Mouse (Mus musculus) forebrain, embryonic 14.5 days (tissue): ENCODE measurements around the gene Limd1. TPM values are rescaled to one million over a fixed set of nuclear protein-coding genes. Genes with fewer than 3 reads are reported as not detected.
A peak's percentile ranks its signal among the peaks of the same experiment; 100 is the strongest.

Source experiments
- ATAC-seq: fragments of 200-750 bp; cut with Nextera tagmentation; 2 replicates; pipeline ENCODE4 v1.8.0; 2017; ENCODE audit warnings: mild to moderate bottlenecking, moderate library complexity
- DNase-seq: peaks from one replicate; pipeline ENCODE4 v3.0.0-alpha.2; 2015; ENCODE audit warnings: low spot score
- H3K27ac ChIP-seq: fragments of 300-500 bp; sonication (generic); 2 replicates; pipeline ENCODE4 v1.5.1; 2014; ENCODE audit warnings: low read depth, mild to moderate bottlenecking, control low read depth, low read length, moderate library complexity
- H3K27me3 ChIP-seq: fragments of 300-500 bp; sonication (generic); replicated peaks from 2 replicates; pipeline ENCODE4 v1.6.1; 2014; ENCODE audit warnings: low read length, control low read depth, mixed read lengths; ENCODE audit not compliant: control insufficient read depth, insufficient read depth
- H3K36me3 ChIP-seq: fragments of 300-500 bp; sonication (generic); 2 replicates; pipeline ENCODE4 v1.6.1; 2014; ENCODE audit warnings: low read length, control low read depth; ENCODE audit not compliant: control insufficient read depth, insufficient read depth
- H3K4me1 ChIP-seq: fragments of 300-500 bp; sonication (generic); 2 replicates; pipeline ENCODE4 v1.6.1; 2014; ENCODE audit warnings: antibody characterized with exemption, low read length, control low read depth; ENCODE audit not compliant: control insufficient read depth, insufficient read depth
- H3K4me2 ChIP-seq: fragments of 300-500 bp; sonication (generic); 2 replicates; pipeline ENCODE4 v1.6.1; 2014; ENCODE audit warnings: mild to moderate bottlenecking, control low read depth, low read length
- H3K4me3 ChIP-seq: fragments of 300-500 bp; sonication (generic); 2 replicates; pipeline ENCODE4 v1.5.1; 2014; ENCODE audit warnings: low read depth, low read length, control low read depth
- H3K9ac ChIP-seq: fragments of 300-500 bp; sonication (generic); 2 replicates; pipeline ENCODE4 v1.6.1; 2014; ENCODE audit warnings: mild to moderate bottlenecking, low read length, control low read depth, moderate library complexity
- H3K9me3 ChIP-seq: fragments of 300-500 bp; sonication (generic); replicated peaks from 2 replicates; pipeline ENCODE4 v1.6.1; 2016; ENCODE audit warnings: low read length, control low read depth, mixed read lengths; ENCODE audit not compliant: control insufficient read depth
- WGBS: fragments of 180-500 bp; shearing (Covaris S2); extraction: QIAGEN DNeasy Blood & Tissue Kit; methylation state at CpG from one replicate; pipeline ENCODE4 v1.1.7; 2014; 5-methylcytosine and 5-hydroxymethylcytosine counted together
- polyA plus RNA-seq: library from polyadenylated mRNA; unstranded; fragments of >200 nt; fragmentation: Nextera tagmentation; extraction: Ambion mirVana; gene quantifications from 2 replicates; pipeline ENCODE4 v1.2.1, GENCODE M21; 2014

Limd1 gene
- polyA plus RNA-seq, 1 experiment from 2014 or later = 23.1 TPM

DNA sequence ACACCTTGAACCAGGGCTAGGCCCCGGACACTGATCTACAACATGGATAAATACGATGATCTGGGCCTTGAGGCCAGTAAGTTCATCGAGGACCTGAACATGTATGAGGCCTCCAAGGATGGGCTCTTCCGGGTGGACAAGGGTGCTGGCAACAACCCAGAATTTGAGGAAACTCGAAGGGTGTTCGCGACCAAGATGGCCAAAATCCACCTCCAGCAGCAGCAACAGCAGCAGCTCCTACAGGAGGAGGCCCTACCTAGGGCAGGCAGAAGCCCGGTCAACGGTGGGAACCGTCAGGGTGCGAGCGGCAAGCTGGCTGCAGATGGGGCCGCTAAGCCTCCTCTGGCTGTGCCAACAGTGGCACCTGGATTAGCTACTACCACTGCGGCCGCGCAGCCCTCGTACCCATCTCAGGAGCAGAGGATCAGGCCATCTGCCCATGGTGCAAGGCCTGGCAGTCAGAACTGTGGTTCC, 727 bp downstream of the Limd1 start:
- peak overlapping the region; percentile 57 for H3K4me3 ChIP-seq
- ATAC-seq = peak; percentile 37
- H3K9me3 ChIP-seq = no peaks in the 10 kb centered on the region
- peak overlapping the region; percentile 68 for H3K4me2 ChIP-seq
- 0 out of 2 replicates have a peak overlapping the region, but pooled peaks have one; percentile 14 for H3K27ac ChIP-seq
- H3K36me3 ChIP-seq = no peaks in the 10 kb centered on the region
- DNase-seq = peak; percentile 20
- WGBS = 15% methylated on average over 17 of the region's 17 CpGs
- H3K4me1 ChIP-seq = peaks cover 16% of the 10 kb centered on the region
- peak overlapping the region; percentile 74 for H3K9ac ChIP-seq
- H3K27me3 ChIP-seq = no peaks in the 10 kb centered on the region

GRCm38 (mm10) chr9:123479876-123480252, 1.4 kb downstream of the Limd1 start:
- WGBS = 86% methylated on average over 8 of the region's 8 CpGs
- Histone ChIP-seq H3K4me2 (peak overlapping the region; percentile 68), H3K36me3 (no peaks in the 10 kb centered on the region), H3K4me3 (peak overlapping the region; percentile 57), H3K27ac (no peak overlapping the region), H3K4me1 (peaks cover 16% of the 10 kb centered on the region), H3K9me3 (no peaks in the 10 kb centered on the region), H3K27me3 (no peaks in the 10 kb centered on the region), H3K9ac (peak overlapping the region; percentile 74; the same call in 1 of the 2 replicates)
- no peak for ATAC-seq
- no peak for DNase-seq

DNA sequence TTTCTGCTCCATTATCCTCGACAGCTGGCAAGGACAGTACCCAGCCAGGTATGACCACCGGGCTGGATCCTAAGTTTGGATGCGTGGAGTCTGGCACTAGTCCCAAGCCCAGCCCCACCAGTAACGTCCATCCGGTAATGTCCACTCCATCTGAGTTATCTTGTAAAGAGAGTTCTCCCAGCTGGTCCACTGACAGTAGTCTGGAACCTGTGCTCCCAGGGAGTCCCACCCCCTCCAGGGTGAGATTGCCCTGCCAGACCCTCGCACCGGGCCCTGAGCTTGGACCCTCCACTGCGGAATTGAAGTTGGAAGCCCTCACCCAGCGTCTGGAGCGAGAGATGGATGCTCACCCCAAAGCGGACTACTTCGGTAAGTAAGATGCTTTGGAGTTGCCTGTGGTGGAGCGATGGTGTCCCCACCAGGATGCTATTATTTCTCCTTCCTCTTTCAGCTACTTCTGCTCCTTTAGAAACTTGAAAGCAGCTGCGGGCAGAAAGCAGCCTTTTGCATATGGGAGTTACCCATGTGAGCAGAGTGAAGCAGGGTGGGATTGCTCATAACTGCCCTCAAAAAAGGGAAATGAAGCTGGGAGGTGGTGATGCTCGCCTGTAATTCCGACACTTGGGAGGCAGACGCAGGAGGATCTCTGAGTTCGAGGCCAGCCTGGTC, 1.9 kb downstream of the Limd1 start:
- Histone ChIP-seq H3K4me3 (peak overlapping the region; percentile 57; the same call in 1 of the 2 replicates), H3K27ac (no peak overlapping the region), H3K27me3 (no peaks in the 10 kb centered on the region), H3K9me3 (no peaks in the 10 kb centered on the region), H3K4me2 (peak overlapping the region; percentile 68), H3K9ac (no peak overlapping the region; the same call in 1 of the 2 replicates), H3K36me3 (no peaks in the 10 kb centered on the region), H3K4me1 (peaks cover 16% of the 10 kb centered on the region)
- WGBS = 77% methylated on average over 18 of the region's 18 CpGs
- DNase-seq = no peak
- ATAC-seq = no peak

DNA sequence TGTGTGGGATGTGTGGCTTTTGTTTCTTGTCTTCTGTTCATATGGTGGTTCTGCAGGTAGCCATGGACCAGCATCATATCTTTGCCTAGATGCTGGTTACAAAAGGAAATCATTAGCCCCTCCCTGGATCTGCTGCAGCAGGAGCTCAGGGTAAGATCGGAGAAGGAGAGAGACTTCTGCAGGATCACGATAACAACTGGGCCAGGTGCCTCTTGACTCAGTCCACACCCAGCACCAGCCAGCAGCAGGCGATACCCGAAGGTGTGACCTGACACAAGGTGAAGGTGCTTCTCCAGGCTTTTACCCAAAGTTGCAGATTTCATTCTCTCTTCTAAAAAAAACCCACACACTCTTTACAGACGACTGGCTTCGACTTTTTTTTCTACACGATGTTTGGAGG, 2.6 kb downstream of the Limd1 start:
- WGBS = 78% methylated on average over 7 of the region's 7 CpGs
- ATAC-seq = no peak
- Histone ChIP-seq H3K4me2 (peak overlapping the region; percentile 68), H3K27ac (no peak overlapping the region), H3K4me3 (no peak overlapping the region), H3K36me3 (no peaks in the 10 kb centered on the region), H3K9ac (no peak overlapping the region), H3K27me3 (no peaks in the 10 kb centered on the region), H3K9me3 (no peaks in the 10 kb centered on the region), H3K4me1 (peaks cover 16% of the 10 kb centered on the region)
- no peak for DNase-seq

DNA sequence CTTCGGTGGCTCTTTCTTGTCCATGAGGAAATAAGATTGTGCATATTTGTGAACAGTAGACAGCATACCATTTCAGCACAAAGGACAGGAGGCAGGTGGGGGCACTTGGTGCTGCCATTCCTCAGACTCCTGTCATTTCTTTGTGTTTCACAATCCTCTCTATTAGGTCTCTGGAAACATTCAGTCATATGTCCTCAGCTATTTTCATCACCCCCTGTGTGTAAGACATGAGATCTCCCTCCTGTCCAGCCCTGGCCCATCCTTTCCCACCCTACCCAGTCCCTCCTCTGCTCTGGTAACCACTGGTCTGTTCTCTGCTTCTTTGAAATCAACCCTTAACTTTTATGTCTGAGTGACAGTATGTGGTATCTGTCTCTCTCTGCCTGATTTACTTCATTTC, 5.1 kb downstream of the Limd1 start:
- H3K4me2 ChIP-seq = no peak overlapping the region
- no peaks in the 10 kb centered on the region for H3K36me3 ChIP-seq
- no peak overlapping the region for H3K9ac ChIP-seq
- no peaks in the 10 kb centered on the region for H3K27me3 ChIP-seq
- no peak for DNase-seq
- peaks cover 16% of the 10 kb centered on the region for H3K4me1 ChIP-seq
- no peak for ATAC-seq
- H3K4me3 ChIP-seq = no peak overlapping the region
- H3K9me3 ChIP-seq = no peaks in the 10 kb centered on the region
- 96% methylated on average over 1 of the region's 1 CpGs for WGBS
- no peak overlapping the region for H3K27ac ChIP-seq

- DNase-seq = no peak
- H3K9ac ChIP-seq = no peak overlapping the region
- no peaks in the 10 kb centered on the region for H3K27me3 ChIP-seq
- no peak for ATAC-seq
- H3K4me1 ChIP-seq = peaks cover 13% of the 10 kb centered on the region
- no peak overlapping the region for H3K4me2 ChIP-seq
- H3K27ac ChIP-seq = no peak overlapping the region
- WGBS = 96% methylated on average over 3 of the region's 3 CpGs
- H3K9me3 ChIP-seq = no peaks in the 10 kb centered on the region
- no peak overlapping the region for H3K4me3 ChIP-seq
- no peaks in the 10 kb centered on the region for H3K36me3 ChIP-seq
These were observed 6.3 kb downstream of the Limd1 start for GRCm38 (mm10) chr9:123484830-123485229.

DNA sequence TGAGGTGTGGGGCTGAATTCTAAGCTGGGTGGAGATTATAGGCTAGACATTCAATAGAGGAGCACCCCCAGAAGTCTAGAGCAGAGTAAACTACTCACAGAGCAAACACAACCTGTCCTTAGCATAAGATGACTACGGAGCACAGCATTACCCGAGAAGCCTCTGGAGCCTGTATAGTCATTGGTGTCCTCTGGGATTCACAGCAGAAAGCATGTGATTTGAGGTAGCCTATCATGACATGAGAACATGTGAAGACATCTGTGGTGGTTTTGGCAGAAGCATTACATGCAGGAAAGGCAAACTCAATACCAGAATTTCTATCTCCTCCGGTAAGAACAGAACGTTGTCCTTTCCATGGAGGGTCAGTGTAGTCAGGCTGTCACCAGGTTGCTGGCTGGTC, 7.1 kb downstream of the Limd1 start:
- no peak overlapping the region for H3K4me3 ChIP-seq
- ATAC-seq (no peak), DNase-seq (no peak)
- no peak overlapping the region for H3K9ac ChIP-seq
- no peak overlapping the region for H3K27ac ChIP-seq
- H3K9me3 ChIP-seq = no peaks in the 10 kb centered on the region
- H3K4me2 ChIP-seq = no peak overlapping the region
- WGBS = 93% methylated on average over 4 of the region's 4 CpGs
- H3K27me3 ChIP-seq = no peaks in the 10 kb centered on the region
- peaks cover 6% of the 10 kb centered on the region; the same call in 1 of the 2 replicates for H3K4me1 ChIP-seq
- H3K36me3 ChIP-seq = no peaks in the 10 kb centered on the region

DNA sequence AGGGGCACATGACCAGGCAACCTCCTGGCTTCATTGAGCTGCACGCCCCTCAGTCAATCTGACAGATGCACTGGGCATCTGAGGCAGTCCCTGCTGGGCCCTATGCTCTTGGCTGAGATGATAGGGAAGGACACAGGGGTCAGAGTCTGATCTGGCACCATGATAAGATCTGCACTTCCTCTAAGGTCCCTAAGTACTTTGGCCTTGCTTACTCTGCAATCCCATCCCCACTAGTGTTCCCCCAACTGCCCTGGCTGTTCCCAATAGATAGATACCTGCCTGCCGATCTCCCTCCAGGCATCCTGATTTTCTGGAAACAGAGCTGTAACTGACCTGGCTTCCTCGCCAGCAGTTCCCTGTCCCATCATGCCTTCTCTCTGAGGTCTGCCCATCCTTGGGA, 8.1 kb downstream of the Limd1 start:
- Histone ChIP-seq H3K27ac (no peak overlapping the region), H3K4me3 (no peak overlapping the region), H3K36me3 (no peaks in the 10 kb centered on the region), H3K9ac (no peak overlapping the region), H3K9me3 (no peaks in the 10 kb centered on the region), H3K4me1 (peaks cover 1% of the 10 kb centered on the region; the same call in 1 of the 2 replicates), H3K27me3 (no peaks in the 10 kb centered on the region), H3K4me2 (no peak overlapping the region)
- DNase-seq = no peak
- 82% methylated on average over 3 of the region's 3 CpGs for WGBS
- ATAC-seq = no peak

DNA sequence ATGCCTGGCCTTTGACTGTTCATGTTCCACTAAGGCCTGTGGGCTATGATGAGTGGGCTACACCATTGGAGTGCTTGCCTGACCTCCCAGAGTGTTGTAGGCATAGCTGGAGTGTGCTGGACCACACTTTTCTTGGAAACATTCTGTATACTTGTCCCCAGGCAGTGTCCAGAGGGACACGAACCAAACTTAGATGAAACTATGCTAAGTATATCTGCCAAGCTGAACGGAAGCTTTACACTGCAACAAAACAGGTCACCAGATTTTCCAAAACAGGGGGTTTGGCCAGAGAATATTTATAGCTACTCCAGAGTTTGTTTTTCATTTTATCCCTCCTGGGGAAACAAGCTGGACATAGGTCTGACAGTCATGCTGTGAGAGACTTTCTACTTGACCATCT, 10.6 kb downstream of the Limd1 start:
- no peak overlapping the region for H3K4me3 ChIP-seq
- DNase-seq = no peak
- no peak for ATAC-seq
- H3K9ac ChIP-seq = no peak overlapping the region
- H3K27me3 ChIP-seq = no peaks in the 10 kb centered on the region
- no peak overlapping the region for H3K27ac ChIP-seq
- no peak overlapping the region for H3K4me2 ChIP-seq
- H3K4me1 ChIP-seq = 0 out of 2 replicates have a peak, but pooled peaks cover 4% of the 10 kb centered on the region
- 81% methylated on average over 2 of the region's 2 CpGs for WGBS
- no peaks in the 10 kb centered on the region for H3K36me3 ChIP-seq
- no peaks in the 10 kb centered on the region for H3K9me3 ChIP-seq
